Mouse (Mus musculus) olfactory bulb, adult 2 months (tissue): ENCODE data around the gene Zcchc2. TPM values are rescaled to one million over a fixed set of nuclear protein-coding genes. Genes with fewer than 3 reads are reported as not detected.

Source experiments
- H3K27ac ChIP-seq: fragments of 200-500 bp; 2 replicates; pipeline ENCODE4 v1.5.1; 2012; ENCODE audit warnings: low read depth, low read length; ENCODE audit not compliant: insufficient read depth
- H3K4me1 ChIP-seq: fragments of 200-500 bp; 2 replicates; pipeline ENCODE4 v1.6.1; 2012; ENCODE audit warnings: low read length; ENCODE audit not compliant: control insufficient read depth, insufficient read depth
- H3K4me3 ChIP-seq: fragments of 200-500 bp; 2 replicates; pipeline ENCODE4 v1.5.1; 2012; ENCODE audit warnings: mild to moderate bottlenecking, low read depth, low read length, moderate library complexity; ENCODE audit not compliant: insufficient read depth
- CTCF ChIP-seq: fragments of 200-500 bp; IDR thresholded peaks from 2 replicates; pipeline ENCODE4 v1.5.1; 2012; ENCODE audit warnings: low read depth, mild to moderate bottlenecking, low read length, moderate library complexity; ENCODE audit not compliant: insufficient read depth
- POLR2A ChIP-seq: fragments of 200-500 bp; IDR thresholded peaks from 2 replicates; pipeline ENCODE4 v1.6.1; 2012; ENCODE audit warnings: mild to moderate bottlenecking, low read depth, low read length, moderate library complexity; ENCODE audit not compliant: insufficient read depth
- WGBS: fragments of 180-500 bp; shearing (Covaris S2); methylation state at CpG from one replicate; pipeline ENCODE4 v1.1.7; 2018; 5-methylcytosine and 5-hydroxymethylcytosine counted together
- polyA plus RNA-seq: library from polyadenylated mRNA; stranded (reverse); fragments of >200 nt; gene quantifications from 2 replicates; pipeline ENCODE4 v1.2.4, GENCODE M21; 2012; ENCODE audit warnings: low replicate concordance; ENCODE audit not compliant: missing spikeins, insufficient read depth, insufficient read length

Zcchc2 gene
- polyA plus RNA-seq = not detected in 2 replicates

DNA sequence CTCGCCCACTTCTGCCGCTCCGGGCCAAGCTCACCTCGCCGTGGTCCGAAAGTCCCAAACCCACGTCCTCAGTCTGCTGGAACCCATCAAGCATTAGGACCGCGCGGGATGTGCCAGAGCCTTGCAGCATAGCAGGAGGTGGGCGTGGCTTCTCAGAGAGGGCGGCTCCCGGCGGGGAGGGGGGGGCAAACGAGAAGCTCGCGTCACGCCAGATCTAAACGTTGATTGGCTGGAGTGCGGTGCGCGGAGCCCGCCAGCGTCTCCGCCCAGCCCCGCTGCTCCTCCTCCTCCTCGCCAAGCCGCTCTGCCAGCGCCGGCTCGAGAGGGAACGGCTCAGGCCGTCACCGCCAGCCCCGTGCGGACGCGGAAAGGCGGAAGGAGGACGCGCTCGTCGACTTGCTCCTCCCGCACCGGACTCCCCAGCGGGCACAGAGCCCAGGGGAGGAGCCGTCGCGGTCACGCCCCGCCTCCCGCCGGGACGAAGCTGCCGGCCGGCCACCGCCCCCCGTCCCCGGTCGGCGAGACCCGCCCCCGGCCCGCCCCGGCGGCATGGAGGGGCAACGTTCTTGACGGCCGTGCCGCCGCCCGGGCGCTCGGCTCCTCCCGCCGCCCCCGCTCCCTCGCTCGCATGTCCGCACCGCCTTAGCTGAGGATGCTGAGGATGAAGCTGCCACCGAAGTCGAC is at the start of gene Zcchc2:
Zcchc2 (plus strand) TSS at position 269 of the 684 bp plus-strand sequence.
- Histone ChIP-seq H3K4me1 (0 out of 2 replicates have a peak, but pooled peaks cover 8% of the 10 kb centered on the region), H3K4me3 (peak within 1 kb of the TSS; percentile 83), H3K27ac (peak within 1 kb of the TSS; percentile 79)
- TF ChIP-seq POLR2A = peak; percentile 66; the same call in 1 of the 2 replicates
- no peak for TF ChIP-seq CTCF
- WGBS = under 1% methylated on average over 83 of the region's 83 CpGs

DNA sequence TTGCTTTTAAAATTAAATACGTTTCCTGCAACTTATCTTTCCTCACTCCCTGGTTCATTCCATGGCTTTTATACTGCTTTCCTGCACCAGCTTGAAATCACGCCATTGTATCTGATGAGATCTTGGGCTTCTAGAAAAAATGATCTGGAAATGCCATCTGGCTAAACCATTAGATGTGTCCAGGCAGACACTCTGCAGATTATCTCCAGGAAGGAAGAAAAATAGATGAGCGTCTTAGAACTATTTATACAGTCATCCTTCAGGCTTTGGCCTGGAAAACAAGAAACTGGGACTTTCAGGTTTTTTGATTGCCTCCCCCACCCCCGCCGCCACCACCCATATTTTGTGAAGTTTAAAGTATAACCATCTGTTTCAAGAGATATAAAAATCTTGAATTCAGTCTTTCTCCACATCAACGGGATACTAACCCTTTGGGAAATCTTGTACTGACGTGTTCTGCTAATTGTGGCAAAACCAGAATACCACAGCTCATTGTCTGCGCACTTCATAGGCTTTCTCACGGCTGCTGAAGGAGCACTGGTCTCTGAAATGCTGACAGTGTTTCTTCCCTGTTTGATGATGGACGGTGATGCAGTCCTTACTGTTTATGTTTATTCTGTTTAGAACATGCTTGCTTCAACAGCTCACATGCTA is 45.2 kb upstream of the Zcchc2 start:
- no peak overlapping the region for H3K27ac ChIP-seq
- peaks cover 6% of the 10 kb centered on the region; the same call in 1 of the 2 replicates for H3K4me1 ChIP-seq
- WGBS = 92% methylated on average over 10 of the region's 10 CpGs
- no peak overlapping the region for H3K4me3 ChIP-seq
- TF ChIP-seq POLR2A = no peak
- no peak for TF ChIP-seq CTCF

GRCm38 (mm10) chr1:105946581-105947540 is 43.3 kb upstream of the Zcchc2 start:
- no peak overlapping the region for H3K27ac ChIP-seq
- TF ChIP-seq POLR2A (no peak), CTCF (no peak)
- 22% methylated on average over 13 of the region's 13 CpGs for WGBS
- peaks cover 6% of the 10 kb centered on the region; the same call in 1 of the 2 replicates for H3K4me1 ChIP-seq
- no peak overlapping the region for H3K4me3 ChIP-seq

- H3K4me1 ChIP-seq = peaks cover 6% of the 10 kb centered on the region; the same call in 1 of the 2 replicates
- WGBS = 92% methylated on average over 6 of the region's 6 CpGs
- H3K4me3 ChIP-seq = no peak overlapping the region
- TF ChIP-seq POLR2A (no peak), CTCF (no peak)
- no peak overlapping the region for H3K27ac ChIP-seq
These were observed 41.9 kb upstream of the Zcchc2 start for GRCm38 (mm10) chr1:105948352-105948751.

DNA sequence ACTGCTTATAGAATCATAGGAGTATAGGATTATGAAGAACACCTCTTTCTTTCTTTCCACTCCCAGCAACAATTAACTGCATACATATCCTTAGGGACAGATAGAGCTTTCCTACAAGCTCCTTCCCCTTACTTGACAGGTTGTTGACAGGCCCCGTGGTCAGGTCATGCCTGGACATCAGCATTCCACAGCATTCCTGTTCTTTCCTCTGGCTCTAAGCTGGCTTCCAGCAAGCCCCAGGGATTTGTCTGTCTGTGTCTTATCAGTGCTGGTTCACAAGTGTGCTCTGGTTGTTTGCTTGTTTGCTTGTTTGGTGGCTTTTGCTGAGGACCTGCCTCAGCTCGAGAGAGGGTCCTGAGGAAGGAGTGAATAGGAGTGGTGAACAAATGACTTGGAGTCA is 36.6 kb upstream of the Zcchc2 start:
- no peak overlapping the region for H3K4me3 ChIP-seq
- no peak overlapping the region for H3K27ac ChIP-seq
- TF ChIP-seq POLR2A (no peak), CTCF (no peak)
- H3K4me1 ChIP-seq = no peaks in the 10 kb centered on the region
- WGBS = 85% methylated on average over 2 of the region's 2 CpGs

GRCm38 (mm10) chr1:105954047-105954446 is 36.2 kb upstream of the Zcchc2 start:
- no peak for TF ChIP-seq POLR2A
- no peak for TF ChIP-seq CTCF
- no peak overlapping the region for H3K4me3 ChIP-seq
- no peak overlapping the region for H3K27ac ChIP-seq
- no peaks in the 10 kb centered on the region for H3K4me1 ChIP-seq

GRCm38 (mm10) chr1:105956057-105956456 is 34.1 kb upstream of the Zcchc2 start:
- Histone ChIP-seq H3K4me1 (no peaks in the 10 kb centered on the region), H3K4me3 (no peak overlapping the region), H3K27ac (no peak overlapping the region)
- 66% methylated on average over 5 of the region's 5 CpGs for WGBS
- TF ChIP-seq CTCF = no peak
- no peak for TF ChIP-seq POLR2A

GRCm38 (mm10) chr1:105961472-105961871 is 28.7 kb upstream of the Zcchc2 start:
- H3K4me1 ChIP-seq = no peaks in the 10 kb centered on the region
- H3K27ac ChIP-seq = no peak overlapping the region
- H3K4me3 ChIP-seq = no peak overlapping the region
- TF ChIP-seq POLR2A = no peak
- no peak for TF ChIP-seq CTCF
- WGBS = 89% methylated on average over 4 of the region's 4 CpGs
